Mouse (Mus musculus): ENCODE data around the gene Rbp2. TPM values are rescaled to one million over a fixed set of nuclear protein-coding genes. Genes with fewer than 3 reads are reported as not detected.
A peak's percentile ranks its signal among the peaks of the same experiment; 100 is the strongest.

Gene Rbp2
- total RNA-seq, 2 experiments from 2014 or later = 0.53 TPM; not detected in 1

- DNase-seq (ENCODE audit: low spot score in 2 of 2) = no peak
These were observed 38.0 kb downstream of the Rbp2 start for GRCm38 (mm10) chr9:98523872-98524271.

GRCm38 (mm10) chr9:98524786-98525542 is 39.0 kb downstream of the Rbp2 start:
- DNase-seq (ENCODE audit: low spot score in 2 of 2) = peak in 1 of 2 experiments; percentile 12

GRCm38 (mm10) chr9:98525543-98525924 is 39.6 kb downstream of the Rbp2 start:
- DNase-seq (ENCODE audit: low spot score in 2 of 2) = peak in 1 of 2 experiments; percentile 18

GRCm38 (mm10) chr9:98527226-98527625 is 41.3 kb downstream of the Rbp2 start:
- DNase-seq (ENCODE audit: low spot score in 2 of 2) = no peak

- peak; percentile 17 to 61 for DNase-seq (ENCODE audit: low spot score in 2 of 2)
These were observed 43.9 kb downstream of the Rbp2 start for GRCm38 (mm10) chr9:98529776-98530175.

- no peak for DNase-seq (ENCODE audit: low spot score in 2 of 2)
These were observed 45.1 kb downstream of the Rbp2 start for GRCm38 (mm10) chr9:98530999-98531398.

- no peak for DNase-seq (ENCODE audit: low spot score in 2 of 2)
These were observed 48.9 kb downstream of the Rbp2 start for GRCm38 (mm10) chr9:98534675-98535280.

GRCm38 (mm10) chr9:98535763-98536162 is 49.8 kb downstream of the Rbp2 start:
- no peak for DNase-seq (ENCODE audit: low spot score in 2 of 2)

GRCm38 (mm10) chr9:98538017-98538712 is 52.2 kb downstream of the Rbp2 start:
- DNase-seq (ENCODE audit: low spot score in 2 of 2) = no peak

- peak; percentile 66 to 87 for DNase-seq (ENCODE audit: low spot score in 2 of 2)
These were observed 52.9 kb downstream of the Rbp2 start for GRCm38 (mm10) chr9:98538713-98539360.

- DNase-seq (ENCODE audit: low spot score in 2 of 2) = no peak
These were observed 58.1 kb downstream of the Rbp2 start for GRCm38 (mm10) chr9:98544042-98544441.

Other genes with a start within 250 kb of the Rbp2 start
- 1 to 10 TPM; 1.4 to 1.6 TPM for gene Nmnat3, start 198.7 kb upstream of the Rbp2 start, total RNA-seq (2021)
- 1 to 10 TPM; 5.0 to 5.4 TPM for gene Rbp1, start 63.2 kb upstream of the Rbp2 start, total RNA-seq (2021)
- 10 to 100 TPM; 88.7 to 91.7 TPM for gene Copb2, start 77.6 kb downstream of the Rbp2 start, total RNA-seq (2021)
- gene Mrps22, start 115.5 kb downstream of the Rbp2 start, total RNA-seq (2021) = 10 to 100 TPM; 29.6 to 35.2 TPM